Mouse (Mus musculus) MEL (cell line): ENCODE results near the gene Ehd3. TPM values are rescaled to one million over a fixed set of nuclear protein-coding genes. Genes with fewer than 3 reads are reported as not detected.

Experiments
- DNase-seq: peaks from one replicate; pipeline ENCODE4 v3.0.0; 2011; ENCODE audit warnings: low read depth, low spot score
- H3K27ac ChIP-seq: 2 replicates; pipeline ENCODE4 v1.5.1; 2012; ENCODE audit warnings: low read depth, mild to moderate bottlenecking, control low read depth, low read length, moderate library complexity; ENCODE audit not compliant: control insufficient read depth
- H3K27me3 ChIP-seq, 2 experiments: fragments of 150-350 bp in 1 of 2; sonication (generic) in 1 of 2; 2 replicates each; pipeline ENCODE4 v1.6.1; 2012; ENCODE audit warnings: low read length in 2 of 2, mild to moderate bottlenecking in 2 of 2, improper control_type of control experiment in 1 of 2, moderate library complexity in 1 of 2; ENCODE audit not compliant: insufficient read depth in 2 of 2, control insufficient read depth in 1 of 2
- H3K36me3 ChIP-seq, 2 experiments: 2 replicates each; pipeline ENCODE4 v1.6.1; 2012 to 2014; ENCODE audit warnings: low read length in 2 of 2, improper control_type of control experiment in 1 of 2, inconsistent platforms in 1 of 2, mild to moderate bottlenecking in 1 of 2; ENCODE audit not compliant: insufficient read depth in 2 of 2, control insufficient read depth in 1 of 2
- H3K4me1 ChIP-seq, 2 experiments: fragments of 150-350 bp in 1 of 2; sonication (generic) in 1 of 2; 2 replicates each; pipeline ENCODE4 v1.6.1; 2012; ENCODE audit warnings: low read length in 2 of 2, improper control_type of control experiment in 1 of 2, mild to moderate bottlenecking in 1 of 2; ENCODE audit not compliant: insufficient read depth in 2 of 2, control insufficient read depth in 1 of 2
- H3K4me3 ChIP-seq, 2 experiments: fragments of 150-350 bp in 1 of 2; sonication (generic) in 1 of 2; 2 replicates each; pipeline ENCODE4 v1.5.1; 2012; ENCODE audit warnings: low read depth in 2 of 2, low read length in 2 of 2, mild to moderate bottlenecking in 2 of 2, moderate library complexity in 2 of 2, control low read depth in 1 of 2, improper control_type of control experiment in 1 of 2; ENCODE audit not compliant: control insufficient read depth in 1 of 2, insufficient read depth in 1 of 2
- H3K79me2 ChIP-seq: 2 replicates; pipeline ENCODE4 v1.6.1; 2012; ENCODE audit warnings: mild to moderate bottlenecking, low read length, moderate library complexity; ENCODE audit not compliant: control insufficient read depth, poor library complexity, insufficient read depth
- H3K9ac ChIP-seq: 2 replicates; pipeline ENCODE4 v1.6.1; 2012; ENCODE audit warnings: low read depth, mild to moderate bottlenecking, control low read depth, low read length, moderate library complexity; ENCODE audit not compliant: control insufficient read depth, poor library complexity, severe bottlenecking
- H3K9me3 ChIP-seq: fragments of 150-350 bp; sonication (generic); replicated peaks from 2 replicates; pipeline ENCODE4 v1.6.1; 2012; ENCODE audit warnings: mild to moderate bottlenecking, low read length, improper control_type of control experiment, moderate library complexity; ENCODE audit not compliant: insufficient read depth
- BHLHE40 ChIP-seq: IDR thresholded peaks from 2 replicates; pipeline ENCODE4 v1.6.1; 2012; ENCODE audit warnings: low read depth, mild to moderate bottlenecking, inconsistent platforms, low read length, improper control_type of control experiment, borderline replicate concordance
- CHD2 ChIP-seq: IDR thresholded peaks from 2 replicates; pipeline ENCODE4 v1.6.1; 2011; ENCODE audit warnings: low read length, improper control_type of control experiment
- CTCF ChIP-seq, 3 experiments: IDR thresholded peaks in 2 of 3; conservative IDR thresholded peaks in 1 of 3; 2 replicates each; pipeline ENCODE4 v1.5.1; 2011 to 2012; ENCODE audit warnings: low read length in 3 of 3, low read depth in 2 of 3, mild to moderate bottlenecking in 2 of 3, improper control_type of control experiment in 1 of 3, inconsistent platforms in 1 of 3, mixed read lengths in 1 of 3, moderate library complexity in 1 of 3; ENCODE audit not compliant: control insufficient read depth in 1 of 3, insufficient read depth in 1 of 3, poor library complexity in 1 of 3, severe bottlenecking in 1 of 3
- E2F4 ChIP-seq: IDR thresholded peaks from 2 replicates; pipeline ENCODE4 v1.6.1; 2011; ENCODE audit warnings: low read depth, low read length, improper control_type of control experiment, borderline replicate concordance
- ELF1 ChIP-seq: IDR thresholded peaks from 2 replicates; pipeline ENCODE4 v1.6.1; 2014; ENCODE audit warnings: low read depth, mild to moderate bottlenecking, inconsistent platforms, low read length, improper control_type of control experiment, moderate library complexity
- ETS1 ChIP-seq: IDR thresholded peaks from 2 replicates; pipeline ENCODE4 v1.6.1; 2012; ENCODE audit warnings: low read depth, mild to moderate bottlenecking, inconsistent platforms, low read length, improper control_type of control experiment, moderate library complexity
- HCFC1 ChIP-seq: IDR thresholded peaks from 2 replicates; pipeline ENCODE4 v1.6.1; 2012; ENCODE audit warnings: low read depth, mild to moderate bottlenecking, inconsistent platforms, low read length, improper control_type of control experiment, moderate library complexity
- JUND ChIP-seq: IDR thresholded peaks from 2 replicates; pipeline ENCODE4 v1.6.1; 2011; ENCODE audit warnings: low read depth, mild to moderate bottlenecking, improper control_type of control experiment, low read length
- KAT2A ChIP-seq: conservative IDR thresholded peaks from 2 replicates; pipeline ENCODE4 v1.6.1; 2012; ENCODE audit warnings: low read depth, low read length, improper control_type of control experiment, inconsistent platforms
- MAFK ChIP-seq: IDR thresholded peaks from 2 replicates; pipeline ENCODE4 v1.6.1; 2011; ENCODE audit warnings: low read depth, mild to moderate bottlenecking, low read length, improper control_type of control experiment, borderline replicate concordance
- MAX ChIP-seq: IDR thresholded peaks from 2 replicates; pipeline ENCODE4 v1.6.1; 2011; ENCODE audit warnings: low read length, improper control_type of control experiment
- MEF2A ChIP-seq: IDR thresholded peaks from 2 replicates; pipeline ENCODE4 v1.6.1; 2014; ENCODE audit warnings: low read depth, mild to moderate bottlenecking, inconsistent platforms, low read length, improper control_type of control experiment; ENCODE audit not compliant: poor library complexity, insufficient replicate concordance, severe bottlenecking; ENCODE audit errors: extremely low read depth
- NELFE ChIP-seq: IDR thresholded peaks from 2 replicates; pipeline ENCODE4 v1.6.1; 2011; ENCODE audit warnings: low read depth, low read length, improper control_type of control experiment
- POLR2A ChIP-seq, 2 experiments: IDR thresholded peaks; 2 replicates each; pipeline ENCODE4 v1.6.1; 2011 to 2012; ENCODE audit warnings: low read length in 2 of 2, mild to moderate bottlenecking in 2 of 2, control low read depth in 1 of 2, improper control_type of control experiment in 1 of 2, low read depth in 1 of 2, moderate library complexity in 1 of 2; ENCODE audit not compliant: control insufficient read depth in 1 of 2, insufficient read depth in 1 of 2, poor library complexity in 1 of 2
- POLR2AphosphoS2 ChIP-seq: IDR thresholded peaks from 2 replicates; pipeline ENCODE4 v1.6.1; 2011; ENCODE audit warnings: low read length, improper control_type of control experiment
- POLR2AphosphoS5 ChIP-seq: IDR thresholded peaks from 2 replicates; pipeline ENCODE4 v1.6.1; 2012; ENCODE audit warnings: low read depth, borderline replicate concordance, mild to moderate bottlenecking, inconsistent platforms, low read length, moderate library complexity, mixed read lengths
- RAD21 ChIP-seq: IDR thresholded peaks from 2 replicates; pipeline ENCODE4 v1.6.1; 2011; ENCODE audit warnings: mild to moderate bottlenecking, low read depth, low read length, improper control_type of control experiment
- SIN3A ChIP-seq: IDR thresholded peaks from 2 replicates; pipeline ENCODE4 v1.6.1; 2012; ENCODE audit warnings: low read length, improper control_type of control experiment, inconsistent platforms
- UBTF ChIP-seq: IDR thresholded peaks from 2 replicates; pipeline ENCODE4 v1.6.1; 2012; ENCODE audit warnings: low read depth, mild to moderate bottlenecking, inconsistent platforms, low read length, improper control_type of control experiment, moderate library complexity, borderline replicate concordance; ENCODE audit not compliant: insufficient read depth
- USF1 ChIP-seq: IDR thresholded peaks from 2 replicates; pipeline ENCODE4 v1.6.1; 2014; ENCODE audit warnings: low read depth, mild to moderate bottlenecking, inconsistent platforms, low read length, improper control_type of control experiment, moderate library complexity
- USF2 ChIP-seq, 2 experiments: IDR thresholded peaks; 2 replicates each; pipeline ENCODE4 v1.6.1; 2011 to 2012; ENCODE audit warnings: improper control_type of control experiment in 2 of 2, low read length in 2 of 2, borderline replicate concordance in 1 of 2, inconsistent platforms in 1 of 2, low read depth in 1 of 2, mild to moderate bottlenecking in 1 of 2; ENCODE audit not compliant: insufficient read depth in 1 of 2
- ZC3H11A ChIP-seq: IDR thresholded peaks from 2 replicates; pipeline ENCODE4 v1.6.1; 2012; ENCODE audit warnings: low read depth, mild to moderate bottlenecking, inconsistent platforms, low read length, improper control_type of control experiment
- ZKSCAN1 ChIP-seq: IDR thresholded peaks from 2 replicates; pipeline ENCODE4 v1.6.1; 2012; ENCODE audit warnings: low read depth, mild to moderate bottlenecking, inconsistent platforms, low read length, improper control_type of control experiment, moderate library complexity
- ZMIZ1 ChIP-seq: IDR thresholded peaks from 2 replicates; pipeline ENCODE4 v1.6.1; 2012; ENCODE audit warnings: low read depth, mild to moderate bottlenecking, inconsistent platforms, low read length, improper control_type of control experiment, moderate library complexity
- polyA plus RNA-seq, 2 experiments: library from polyadenylated mRNA; stranded (reverse) in 1 of 2; unstranded in 1 of 2; fragments of >175 nt in 1 of 2; fragments of >200 nt in 1 of 2; gene quantifications; 2 replicates each; pipeline versions ENCODE4 v1.2.1 to v1.2.4; 2012; ENCODE audit warnings: low replicate concordance in 2 of 2, low read depth in 1 of 2; ENCODE audit not compliant: insufficient read length in 2 of 2, insufficient read depth in 1 of 2, missing spikeins in 1 of 2
- total RNA-seq: library from RNA; depleted of rRNA; stranded (reverse); fragments of 300-350 nt; gene quantifications from 2 replicates; pipeline ENCODE4 v1.2.3, GENCODE M21; 2012

The Ehd3 gene
- total and polyA plus RNA-seq, 3 experiments, result 38.7 to 62.9 TPM; not detected in 1

DNA sequence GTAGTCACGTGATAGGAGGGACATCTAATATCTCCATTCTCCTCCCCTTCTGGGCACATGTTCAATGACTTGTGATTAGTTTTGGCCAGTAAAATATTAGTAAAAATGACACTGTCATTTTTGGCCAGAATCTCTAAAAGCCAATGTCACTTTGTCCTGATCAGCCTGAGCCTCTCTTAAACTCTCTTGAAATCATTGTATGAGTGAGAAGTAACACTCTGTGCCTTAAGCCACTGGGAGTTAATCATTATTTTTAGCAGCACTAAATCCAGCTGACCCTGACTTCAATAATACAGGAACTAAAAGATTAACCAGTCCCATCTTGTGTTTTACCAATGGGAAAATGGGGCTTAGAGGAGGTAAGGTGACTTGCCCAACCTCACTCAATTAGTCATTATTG, 43.5 kb downstream of the Ehd3 start:
- no peaks in the 10 kb centered on the region; a peak in 1 of 4 replicates for H3K27me3 ChIP-seq
- H3K4me3 ChIP-seq, result no peak overlapping the region
- H3K36me3 ChIP-seq, result no peaks in the 10 kb centered on the region
- H3K27ac ChIP-seq, result no peak overlapping the region
- no peaks in the 10 kb centered on the region for H3K79me2 ChIP-seq
- no peaks in the 10 kb centered on the region for H3K4me1 ChIP-seq
- TF ChIP-seq USF1 (peak; percentile 29; the same call in 1 of the 2 replicates), MEF2A (no peak)
- TF ChIP-seq, all 39 proteins: peak for 1
- DNase-seq, result no peak
- H3K9ac ChIP-seq, result no peak overlapping the region
- no peaks in the 10 kb centered on the region for H3K9me3 ChIP-seq

DNA sequence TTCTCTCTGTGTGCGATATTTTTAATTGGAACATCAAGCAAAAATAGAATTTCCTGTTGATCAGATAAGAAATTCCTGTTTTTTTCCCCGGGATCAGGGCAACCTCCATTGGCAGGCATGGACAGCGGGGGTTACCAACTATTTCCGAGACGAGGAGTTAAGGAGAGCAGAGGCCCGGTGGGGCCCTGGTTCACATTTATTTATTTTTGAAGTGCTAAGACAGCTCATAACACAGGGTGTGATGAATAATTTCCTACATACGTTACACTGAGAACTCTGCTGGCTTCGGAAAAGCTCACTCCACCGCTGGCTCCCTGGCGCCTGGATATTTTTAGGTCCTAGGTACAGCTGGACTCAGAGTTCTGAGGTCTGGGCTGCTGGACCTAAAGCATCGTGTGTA, 49.1 kb downstream of the Ehd3 start:
- no peak overlapping the region for H3K9ac ChIP-seq
- no peaks in the 10 kb centered on the region for H3K36me3 ChIP-seq
- H3K4me1 ChIP-seq, result no peaks in the 10 kb centered on the region
- TF ChIP-seq CHD2 (no peak), USF2 (IDR thresholded peaks at IDR 0.05; ENCODE audit: borderline replicate concordance in 1 of 2, insufficient read depth in 1 of 2, low read depth in 1 of 2, low read length in 2 of 2) (no peak), KAT2A (no peak), POLR2AphosphoS5 (no peak), POLR2AphosphoS2 (no peak), MAFK (no peak), ZKSCAN1 (no peak), JUND (no peak), SIN3A (no peak), HCFC1 (no peak), ZC3H11A (no peak)
- no peaks in the 10 kb centered on the region for H3K79me2 ChIP-seq
- no peaks in the 10 kb centered on the region; a peak in 1 of 4 replicates for H3K27me3 ChIP-seq
- no peak overlapping the region for H3K4me3 ChIP-seq
- no peaks in the 10 kb centered on the region for H3K9me3 ChIP-seq
- H3K27ac ChIP-seq, result no peak overlapping the region
- DNase-seq, result no peak

DNA sequence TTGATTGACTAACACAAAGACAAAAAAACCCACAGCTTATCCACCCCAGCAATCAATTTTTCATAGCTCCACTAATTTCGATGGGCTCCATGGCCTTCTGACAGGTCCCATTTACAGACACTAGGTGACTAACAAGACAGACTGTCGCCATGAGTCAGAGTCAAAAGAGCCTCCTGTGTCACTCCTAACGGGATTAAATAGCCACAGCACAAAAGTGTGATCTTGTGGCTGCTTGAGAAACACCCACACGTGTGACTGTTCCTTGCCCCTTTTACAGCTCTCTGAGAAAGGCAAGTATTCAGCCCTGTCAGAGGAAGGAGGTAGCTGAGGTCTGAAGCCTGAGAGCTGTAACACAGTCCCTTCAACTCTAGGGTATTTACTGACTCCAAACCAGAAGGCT, 49.8 kb downstream of the Ehd3 start:
- no peaks in the 10 kb centered on the region; a peak in 1 of 4 replicates for H3K27me3 ChIP-seq
- no peak overlapping the region for H3K9ac ChIP-seq
- H3K4me3 ChIP-seq, result no peak overlapping the region
- H3K9me3 ChIP-seq, result no peaks in the 10 kb centered on the region
- no peaks in the 10 kb centered on the region for H3K4me1 ChIP-seq
- H3K79me2 ChIP-seq, result no peaks in the 10 kb centered on the region
- no peak for DNase-seq
- H3K36me3 ChIP-seq, result no peaks in the 10 kb centered on the region
- no peak overlapping the region for H3K27ac ChIP-seq
- TF ChIP-seq UBTF, result no peak
- TF ChIP-seq ZMIZ1, result no peak
- no peak for TF ChIP-seq RAD21
- no peak for TF ChIP-seq MAX
- no peak for TF ChIP-seq NELFE
- no peak for TF ChIP-seq POLR2A (IDR thresholded peaks at IDR 0.05; ENCODE audit: control insufficient read depth in 1 of 2, insufficient read depth in 1 of 2, low read depth in 1 of 2, low read length in 2 of 2, poor library complexity in 1 of 2)
- no peak for TF ChIP-seq ELF1
- TF ChIP-seq JUND, result no peak
- no peak for TF ChIP-seq CTCF (IDR thresholded peaks at IDR 0.05 in 2 of 3, conservative IDR thresholded peaks at IDR 0.05 in 1 of 3; ENCODE audit: control insufficient read depth in 1 of 3, insufficient read depth in 1 of 3, low read depth in 2 of 3, low read length in 3 of 3, poor library complexity in 1 of 3, severe bottlenecking in 1 of 3)
- TF ChIP-seq E2F4, result no peak
- no peak for TF ChIP-seq BHLHE40
- no peak for TF ChIP-seq ETS1
- no peak for TF ChIP-seq MAFK
- TF ChIP-seq ZKSCAN1, result no peak
- no peak for TF ChIP-seq KAT2A
- no peak for TF ChIP-seq ZC3H11A
- TF ChIP-seq USF1, result no peak
